Mouse (Mus musculus): ENCODE measurements at regions not wholly inside any gene's neighbourhood (a gene's known extent, or its start where the extent isn't known, plus 50 kb on each side); places are given as distances from the start of the nearest gene placed in this dataset.

DNA sequence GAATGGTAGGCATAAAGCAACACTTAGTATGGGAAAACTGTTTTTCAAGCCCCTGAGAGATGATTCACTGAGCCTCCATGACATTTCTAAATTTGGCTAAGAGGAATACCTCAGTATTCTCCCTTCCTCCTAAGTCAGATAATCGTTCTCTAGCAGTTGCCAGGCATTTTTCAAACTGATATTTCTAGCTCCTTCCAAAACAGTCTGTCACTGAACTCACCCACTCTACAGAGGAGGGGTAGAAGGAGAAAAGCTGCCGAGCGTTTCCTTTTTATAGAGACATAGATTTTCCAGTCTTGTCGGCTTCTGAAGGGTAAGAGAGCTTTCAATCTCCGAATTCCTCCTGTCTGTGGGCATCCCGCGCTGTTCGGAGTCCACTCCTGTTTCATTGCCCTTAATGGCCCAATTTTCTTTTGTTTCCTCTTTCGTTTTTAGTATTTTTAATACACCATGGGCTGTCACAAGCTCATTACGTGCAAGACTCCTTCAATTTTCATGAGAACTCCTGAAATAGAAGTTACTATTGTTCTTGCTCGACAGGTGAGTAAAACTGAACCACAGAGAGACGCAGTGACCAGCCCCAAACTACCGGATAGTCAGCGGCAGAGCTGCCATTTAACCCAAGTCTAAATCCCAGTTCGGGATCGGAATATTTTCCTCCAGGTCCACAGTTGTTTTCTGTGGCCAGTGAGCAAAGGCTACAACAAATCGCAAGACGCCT is 305.8 kb upstream of the Atp2b1 start:
- H3K9ac ChIP-seq (replicated peaks) = no peak overlapping the region
- no peak for ATAC-seq (ENCODE audit: low FRiP score)
- no peaks in the 10 kb centered on the region for H3K9me3 ChIP-seq (replicated peaks)
- H3K4me3 ChIP-seq (replicated peaks) = no peak overlapping the region
- no peak overlapping the region for H3K27ac ChIP-seq (replicated peaks)
- no peak overlapping the region for H3K4me2 ChIP-seq
- H3K36me3 ChIP-seq = no peaks in the 10 kb centered on the region
- 87% methylated on average over 18 of the region's 18 CpGs for WGBS
- H3K27me3 ChIP-seq (replicated peaks) = no peaks in the 10 kb centered on the region
- H3K4me1 ChIP-seq = no peaks in the 10 kb centered on the region

DNA sequence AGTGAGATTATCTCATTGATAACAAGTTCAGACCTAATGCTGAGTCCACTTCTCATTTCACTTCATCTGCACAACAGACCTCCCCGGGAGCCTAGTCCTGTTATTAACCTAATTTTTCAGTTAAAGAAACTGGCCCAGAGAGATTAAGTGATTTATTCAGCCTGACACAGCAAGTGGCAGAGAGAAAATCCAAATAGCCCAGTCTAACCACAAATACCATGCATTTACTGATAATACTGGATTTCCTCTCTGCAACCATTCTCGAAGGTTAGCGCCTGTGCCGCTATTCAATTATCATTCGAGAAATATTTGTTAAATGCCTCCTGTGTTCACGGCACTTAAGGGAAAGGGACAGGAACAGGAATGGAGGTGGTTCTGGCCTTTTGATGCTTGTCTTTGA is 303.5 kb upstream of the Atp2b1 start:
- Histone ChIP-seq H3K9ac (replicated peaks) (no peak overlapping the region), H3K4me2 (no peak overlapping the region), H3K36me3 (no peaks in the 10 kb centered on the region), H3K4me1 (no peaks in the 10 kb centered on the region), H3K27me3 (replicated peaks) (no peaks in the 10 kb centered on the region), H3K9me3 (replicated peaks) (no peaks in the 10 kb centered on the region), H3K4me3 (replicated peaks) (no peak overlapping the region), H3K27ac (replicated peaks) (no peak overlapping the region)
- 82% methylated on average over 6 of the region's 6 CpGs for WGBS
- ATAC-seq (ENCODE audit: low FRiP score) = no peak

DNA sequence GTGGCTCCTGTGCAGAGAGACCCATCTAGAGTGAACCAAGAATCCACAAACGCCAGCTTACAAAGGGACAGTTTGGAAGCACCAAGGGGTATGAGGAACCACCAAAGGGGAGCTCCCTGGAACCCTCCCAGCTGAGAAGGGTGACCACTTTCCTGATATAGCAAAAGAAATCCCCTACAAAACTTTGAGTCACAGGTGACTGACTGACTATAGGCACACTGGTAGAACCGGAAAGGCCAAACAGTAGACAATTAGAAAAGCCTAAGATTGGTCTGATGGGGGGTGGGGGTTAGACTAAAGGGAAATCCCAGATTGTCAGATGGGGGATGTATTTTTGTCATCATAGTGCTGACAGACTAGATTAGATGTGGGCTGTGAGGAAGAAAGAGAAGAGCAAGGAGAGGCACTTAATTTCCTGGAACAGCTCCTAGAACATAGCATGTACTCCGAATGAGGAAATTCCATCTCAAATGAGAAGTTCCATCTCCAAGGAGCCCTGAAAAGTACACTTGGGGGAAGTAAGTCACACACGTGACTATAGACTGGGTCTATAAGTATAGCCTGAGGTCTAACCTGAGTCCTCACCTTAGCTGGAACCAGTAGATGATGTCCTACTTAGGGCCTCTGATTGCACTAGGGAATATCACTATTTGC is 302.4 kb upstream of the Atp2b1 start:
- Histone ChIP-seq H3K9me3 (replicated peaks) (no peaks in the 10 kb centered on the region), H3K4me3 (replicated peaks) (no peak overlapping the region), H3K4me1 (no peaks in the 10 kb centered on the region), H3K27me3 (replicated peaks) (no peaks in the 10 kb centered on the region), H3K27ac (replicated peaks) (no peak overlapping the region), H3K9ac (replicated peaks) (no peak overlapping the region), H3K4me2 (no peak overlapping the region), H3K36me3 (no peaks in the 10 kb centered on the region)
- WGBS = 91% methylated on average over 4 of the region's 4 CpGs
- ATAC-seq (ENCODE audit: low FRiP score) = no peak

DNA sequence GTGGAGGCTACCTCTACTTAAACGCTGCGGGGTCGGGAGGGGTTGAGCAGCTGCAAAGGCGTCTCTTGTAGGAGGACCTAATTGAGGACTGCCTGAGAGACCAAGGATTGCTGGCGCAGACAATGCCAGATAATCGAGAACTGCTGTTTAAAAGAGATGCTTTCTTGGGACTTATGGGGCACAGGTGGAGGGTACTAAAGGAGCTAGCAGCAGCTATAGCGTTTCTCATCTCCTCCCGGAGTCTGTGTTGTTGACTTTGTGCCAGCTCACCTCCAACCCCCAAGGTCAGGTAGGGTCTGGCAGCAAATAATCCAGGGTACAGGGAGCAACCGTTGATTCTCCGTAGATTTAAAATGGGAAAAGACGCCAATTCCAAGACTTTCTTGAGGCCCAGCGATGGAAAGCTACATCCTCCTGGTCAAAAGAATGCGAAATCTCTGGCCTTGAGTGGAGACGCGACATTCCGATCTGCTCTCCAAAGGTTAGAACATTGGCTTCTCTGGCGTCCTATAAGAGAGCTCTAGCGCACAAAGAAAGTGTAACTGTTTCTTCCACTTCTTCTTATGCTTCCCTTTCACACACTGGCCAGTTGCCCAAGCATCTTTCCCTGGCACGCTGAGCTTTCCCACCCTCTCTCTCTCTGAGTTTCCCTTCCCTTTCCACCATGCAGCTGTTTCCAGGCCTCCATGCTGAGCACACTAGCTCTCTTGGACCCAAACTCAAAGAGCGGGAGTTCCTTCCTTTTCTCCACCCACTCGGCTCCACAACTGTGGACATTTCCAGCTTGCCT is 295.3 kb upstream of the Atp2b1 start:
- Histone ChIP-seq H3K9ac (replicated peaks) (no peak overlapping the region), H3K4me3 (replicated peaks) (no peak overlapping the region), H3K4me1 (no peaks in the 10 kb centered on the region), H3K27me3 (replicated peaks) (no peaks in the 10 kb centered on the region), H3K4me2 (no peak overlapping the region), H3K9me3 (replicated peaks) (no peaks in the 10 kb centered on the region), H3K36me3 (no peaks in the 10 kb centered on the region), H3K27ac (replicated peaks) (no peak overlapping the region)
- WGBS = 93% methylated on average over 21 of the region's 21 CpGs
- no peak for ATAC-seq (ENCODE audit: low FRiP score)

DNA sequence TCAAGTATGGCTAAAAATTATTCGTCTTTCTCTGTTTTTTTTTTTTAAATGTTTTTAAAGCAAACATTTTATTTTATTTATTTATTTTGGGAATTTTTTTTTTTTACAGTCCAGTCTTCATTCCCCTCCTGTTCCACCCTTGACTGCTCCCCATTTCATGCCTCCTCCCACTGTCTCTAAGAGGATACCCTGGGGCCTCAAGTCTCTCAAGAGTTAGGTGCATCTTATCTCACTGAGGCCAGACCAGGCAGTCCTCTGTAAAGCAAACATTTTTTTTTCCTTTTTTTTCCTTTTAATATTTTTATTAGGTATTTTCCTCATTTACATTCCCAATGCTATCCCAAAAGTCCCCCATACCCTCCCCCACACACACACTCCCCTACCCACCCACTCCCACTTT is 290.1 kb upstream of the Atp2b1 start:
- Histone ChIP-seq H3K4me3 (replicated peaks) (no peak overlapping the region), H3K27me3 (replicated peaks) (no peaks in the 10 kb centered on the region), H3K36me3 (no peaks in the 10 kb centered on the region), H3K9me3 (replicated peaks) (no peaks in the 10 kb centered on the region), H3K4me2 (no peak overlapping the region), H3K27ac (replicated peaks) (no peak overlapping the region), H3K4me1 (peaks cover 9% of the 10 kb centered on the region; the same call in 1 of the 2 replicates), H3K9ac (replicated peaks) (no peak overlapping the region)
- ATAC-seq (ENCODE audit: low FRiP score) = no peak
- WGBS = 86% methylated on average over 1 of the region's 1 CpGs

DNA sequence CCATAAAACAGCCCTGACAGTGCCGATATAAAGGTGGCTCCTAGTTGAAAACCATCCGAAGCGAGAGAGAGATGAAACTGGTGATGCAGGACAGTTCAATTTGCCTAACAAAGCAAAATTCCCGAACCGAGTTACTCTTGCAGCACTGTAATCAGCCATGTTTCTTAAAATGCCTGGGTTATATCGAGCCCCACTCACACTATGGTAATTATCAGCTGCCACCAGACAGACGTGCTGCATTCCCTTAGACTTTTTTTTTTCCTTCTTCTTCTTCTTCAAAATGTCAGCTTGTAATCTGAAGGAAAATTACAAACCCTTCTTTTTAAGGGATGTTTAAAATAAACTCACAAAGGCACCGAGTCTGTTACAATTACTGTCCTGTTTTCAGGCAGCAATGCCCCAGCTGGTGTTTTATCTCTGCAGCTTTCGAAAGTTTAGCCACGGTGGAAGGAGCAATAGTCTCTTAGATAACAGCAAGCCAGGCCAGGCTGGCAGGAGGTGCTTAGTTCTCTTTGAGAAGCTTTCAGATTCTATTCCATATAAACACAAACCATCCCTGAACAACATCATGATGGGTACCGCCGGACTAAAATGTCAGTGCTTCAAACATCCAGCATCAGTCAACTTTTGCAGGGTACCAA is 289.4 kb upstream of the Atp2b1 start:
- Histone ChIP-seq H3K4me2 (peak overlapping the region; percentile 35), H3K27me3 (replicated peaks) (no peaks in the 10 kb centered on the region), H3K4me1 (peaks cover 9% of the 10 kb centered on the region; the same call in 1 of the 2 replicates), H3K9me3 (replicated peaks) (no peaks in the 10 kb centered on the region), H3K27ac (replicated peaks) (peak overlapping the region; percentile 39; the same call in 1 of the 2 replicates), H3K4me3 (replicated peaks) (no peak overlapping the region), H3K9ac (replicated peaks) (no peak overlapping the region), H3K36me3 (no peaks in the 10 kb centered on the region)
- WGBS = 30% methylated on average over 12 of the region's 12 CpGs
- no peak for ATAC-seq (ENCODE audit: low FRiP score)

DNA sequence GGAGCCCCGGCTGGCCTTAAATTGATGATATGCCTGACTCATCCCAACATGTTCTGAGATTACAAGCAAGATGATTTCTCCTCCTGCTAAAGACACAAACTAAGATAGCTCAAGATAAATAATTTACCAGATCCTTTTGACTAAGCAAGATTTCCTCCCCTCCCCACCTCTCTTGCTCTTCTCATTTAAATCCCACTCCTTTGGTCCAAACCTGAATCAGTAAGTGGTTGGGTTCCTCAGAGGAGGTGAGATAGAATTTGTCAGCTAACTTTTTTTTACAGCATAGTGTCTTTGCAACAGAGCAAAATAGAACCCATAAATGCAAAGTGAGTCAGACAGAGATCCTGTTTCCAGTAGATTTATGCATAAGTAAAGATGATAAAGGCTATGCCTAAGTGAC is 286.0 kb upstream of the Atp2b1 start:
- WGBS = 91% methylated on average over 1 of the region's 1 CpGs
- no peaks in the 10 kb centered on the region for H3K36me3 ChIP-seq
- H3K4me2 ChIP-seq = no peak overlapping the region
- peaks cover 9% of the 10 kb centered on the region; the same call in 1 of the 2 replicates for H3K4me1 ChIP-seq
- no peak overlapping the region for H3K9ac ChIP-seq (replicated peaks)
- H3K9me3 ChIP-seq (replicated peaks) = no peaks in the 10 kb centered on the region
- H3K27ac ChIP-seq (replicated peaks) = no peak overlapping the region
- no peak for ATAC-seq (ENCODE audit: low FRiP score)
- H3K27me3 ChIP-seq (replicated peaks) = no peaks in the 10 kb centered on the region
- H3K4me3 ChIP-seq (replicated peaks) = no peak overlapping the region

DNA sequence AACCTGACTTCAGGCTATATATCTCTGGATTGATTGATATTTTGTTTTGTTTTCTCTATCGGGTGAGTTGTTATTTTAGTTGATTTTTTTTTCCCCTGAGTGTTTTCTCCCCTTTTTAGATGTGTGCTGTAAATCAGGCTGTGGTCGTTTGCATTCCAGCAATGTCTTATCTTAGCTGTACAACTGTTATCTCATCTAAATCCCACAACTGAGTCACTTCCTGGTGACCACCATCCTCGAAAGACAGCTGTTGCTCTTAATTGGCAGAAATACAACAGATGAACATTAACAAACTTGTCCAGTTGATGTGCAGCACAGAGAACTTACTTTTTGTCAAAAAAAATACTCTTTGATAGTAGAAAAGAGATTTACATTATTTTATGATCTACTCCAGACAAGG is 285.0 kb upstream of the Atp2b1 start:
- H3K27ac ChIP-seq (replicated peaks) = no peak overlapping the region
- no peak for ATAC-seq (ENCODE audit: low FRiP score)
- no peak overlapping the region for H3K4me2 ChIP-seq
- H3K4me3 ChIP-seq (replicated peaks) = no peak overlapping the region
- H3K27me3 ChIP-seq (replicated peaks) = no peaks in the 10 kb centered on the region
- H3K9ac ChIP-seq (replicated peaks) = no peak overlapping the region
- H3K9me3 ChIP-seq (replicated peaks) = no peaks in the 10 kb centered on the region
- H3K36me3 ChIP-seq = no peaks in the 10 kb centered on the region
- 67% methylated on average over 3 of the region's 3 CpGs for WGBS
- H3K4me1 ChIP-seq = peaks cover 9% of the 10 kb centered on the region; the same call in 1 of the 2 replicates

DNA sequence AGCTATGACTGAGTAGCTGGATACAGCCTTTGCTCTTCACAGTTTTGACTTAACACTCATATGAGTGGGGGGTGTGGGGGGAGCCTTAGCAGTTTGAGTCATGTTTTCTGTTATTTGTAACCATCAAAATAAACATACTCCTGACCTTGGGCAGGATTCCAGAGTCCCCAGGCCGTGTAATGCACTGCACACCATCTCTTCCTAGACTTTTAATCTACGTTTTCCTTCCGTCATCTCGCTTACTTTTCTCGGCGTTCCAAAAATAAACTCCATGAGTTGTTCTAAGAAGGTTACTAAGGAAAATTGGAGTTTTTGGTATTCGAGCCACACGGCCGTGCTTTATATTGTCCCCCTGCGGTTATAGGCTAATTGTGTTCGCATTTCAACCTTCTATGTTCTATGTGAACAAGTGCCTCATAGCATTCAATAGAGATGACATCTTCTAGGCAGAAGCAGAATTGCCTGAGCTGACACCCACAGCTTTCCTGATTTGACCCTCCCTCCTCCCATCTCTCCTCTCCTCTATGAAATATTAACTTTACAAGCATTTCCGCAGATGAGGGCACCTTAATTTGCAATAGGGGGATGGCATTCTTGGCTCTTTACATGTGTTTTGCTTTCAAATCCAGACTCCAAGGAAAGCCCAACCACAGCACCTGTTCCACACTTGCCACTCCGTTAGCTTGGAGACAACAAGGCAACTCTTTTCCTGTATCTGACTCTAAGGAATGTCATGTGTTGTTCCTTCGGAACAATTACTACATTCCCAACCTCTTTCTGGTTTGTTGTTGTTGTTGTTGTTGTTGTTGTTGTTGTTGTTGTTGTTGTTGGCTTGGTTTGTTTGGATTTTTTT is 276.2 kb upstream of the Atp2b1 start:
- no peak for ATAC-seq (ENCODE audit: low FRiP score)
- H3K27me3 ChIP-seq (replicated peaks) = no peaks in the 10 kb centered on the region
- no peak overlapping the region for H3K27ac ChIP-seq (replicated peaks)
- no peak overlapping the region for H3K4me3 ChIP-seq (replicated peaks)
- 87% methylated on average over 14 of the region's 14 CpGs for WGBS
- H3K9me3 ChIP-seq (replicated peaks) = no peaks in the 10 kb centered on the region
- no peaks in the 10 kb centered on the region for H3K4me1 ChIP-seq
- no peak overlapping the region for H3K9ac ChIP-seq (replicated peaks)
- H3K4me2 ChIP-seq = no peak overlapping the region
- no peaks in the 10 kb centered on the region for H3K36me3 ChIP-seq

DNA sequence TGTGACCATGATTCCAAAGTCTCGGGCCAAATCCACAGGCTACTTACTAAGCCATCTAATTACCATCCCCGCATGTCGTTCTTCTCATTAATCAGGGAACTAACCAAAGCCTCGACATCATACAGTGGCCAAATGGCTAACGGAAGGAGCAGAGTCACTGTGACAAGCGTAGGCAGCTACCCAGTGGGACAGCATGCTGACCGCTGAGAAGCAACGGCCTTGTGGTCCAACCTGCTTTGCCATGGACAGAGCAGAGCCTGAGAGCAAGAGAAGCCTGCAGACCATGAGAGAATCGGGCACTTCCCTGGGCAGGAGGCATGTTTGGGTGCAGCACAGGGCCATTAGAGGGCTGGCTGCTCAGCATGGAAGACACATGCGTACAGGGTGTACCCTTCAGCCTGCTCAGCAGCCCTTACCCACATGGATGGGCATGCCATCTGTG is 268.5 kb upstream of the Atp2b1 start:
- H3K9me3 ChIP-seq (replicated peaks) = no peaks in the 10 kb centered on the region
- 74% methylated on average over 10 of the region's 10 CpGs for WGBS
- H3K4me1 ChIP-seq = no peaks in the 10 kb centered on the region; the same call in 1 of the 2 replicates
- H3K9ac ChIP-seq (replicated peaks) = no peak overlapping the region
- no peak overlapping the region for H3K4me2 ChIP-seq
- no peaks in the 10 kb centered on the region for H3K36me3 ChIP-seq
- H3K4me3 ChIP-seq (replicated peaks) = no peak overlapping the region
- H3K27ac ChIP-seq (replicated peaks) = no peak overlapping the region
- ATAC-seq (ENCODE audit: low FRiP score) = 0 out of 2 replicates have a peak, but pooled peaks have one; percentile 17
- no peaks in the 10 kb centered on the region for H3K27me3 ChIP-seq (replicated peaks)

Measured in neural tube, embryonic 15.5 days (tissue).